Mouse (Mus musculus): ENCODE measurements around the gene Palld.

The Palld gene

GRCm38 (mm10) chr8:61517502-61518185, 384.8 kb downstream of the Palld start:
- in situ Hi-C loops (cut with MseI, MboI): loop anchor here (10.0 kb wide), 1 partner anchor 473 kb away; no protein-coding TSS in a partner anchor

GRCm38 (mm10) chr8:61516745-61517501, 385.6 kb downstream of the Palld start:
- in situ Hi-C loops (cut with MseI, MboI): loop anchor here (10.0 kb wide), 1 partner anchor 472 kb away; no protein-coding TSS in a partner anchor

GRCm38 (mm10) chr8:61515931-61516744, 386.4 kb downstream of the Palld start:
- in situ Hi-C loops (cut with MseI, MboI): loop anchor here (10.0 kb wide), 1 partner anchor 471 kb away; no protein-coding TSS in a partner anchor

GRCm38 (mm10) chr8:61515110-61515930, 387.2 kb downstream of the Palld start:
- in situ Hi-C loops (cut with MseI, MboI): loop anchor here (10.0 kb wide), 1 partner anchor 471 kb away; no protein-coding TSS in a partner anchor

- in situ Hi-C loops (cut with MseI, MboI): no loop called here
These were observed 400.2 kb downstream of the Palld start for GRCm38 (mm10) chr8:61502277-61502676.

- in situ Hi-C loops (cut with MseI, MboI): no loop called here
These were observed 401.6 kb downstream of the Palld start for GRCm38 (mm10) chr8:61500914-61501313.

GRCm38 (mm10) chr8:61499035-61499434, 403.5 kb downstream of the Palld start:
- in situ Hi-C loops (cut with MseI, MboI): no loop called here

- in situ Hi-C loops (cut with MseI, MboI): no loop called here
These were observed 405.4 kb downstream of the Palld start for GRCm38 (mm10) chr8:61497110-61497509.

GRCm38 (mm10) chr8:61488631-61489030, 413.9 kb downstream of the Palld start:
- in situ Hi-C loops (cut with MseI, MboI): no loop called here

- in situ Hi-C loops (cut with MseI, MboI): no loop called here
These were observed 414.8 kb downstream of the Palld start, which contains the start of gene Cbr4 for GRCm38 (mm10) chr8:61487597-61488156. Gene Cbr4, plus strand, starts transcription at chr8:61487734.

GRCm38 (mm10) chr8:61486923-61487529, 415.5 kb downstream of the Palld start:
- in situ Hi-C loops (cut with MseI, MboI): no loop called here

- in situ Hi-C loops (cut with MseI, MboI): no loop called here
These were observed 422.1 kb downstream of the Palld start for GRCm38 (mm10) chr8:61480260-61480967.

- in situ Hi-C loops (cut with MseI, MboI): no loop called here
These were observed 422.8 kb downstream of the Palld start for GRCm38 (mm10) chr8:61479506-61480214.

- in situ Hi-C loops (cut with MseI, MboI): no loop called here
These were observed 423.7 kb downstream of the Palld start for GRCm38 (mm10) chr8:61478793-61479192.

GRCm38 (mm10) chr8:61478150-61478549, 424.3 kb downstream of the Palld start:
- in situ Hi-C loops (cut with MseI, MboI): no loop called here

GRCm38 (mm10) chr8:61476160-61476559, 426.3 kb downstream of the Palld start:
- in situ Hi-C loops (cut with MseI, MboI): no loop called here

GRCm38 (mm10) chr8:61475251-61475673, 427.2 kb downstream of the Palld start:
- in situ Hi-C loops (cut with MseI, MboI): no loop called here

- in situ Hi-C loops (cut with MseI, MboI): no loop called here
These were observed 432.3 kb downstream of the Palld start for GRCm38 (mm10) chr8:61470213-61470612.

GRCm38 (mm10) chr8:61467553-61467815, 435.0 kb downstream of the Palld start:
- in situ Hi-C loops (cut with MseI, MboI): no loop called here
